Mouse (Mus musculus): ENCODE data around the gene Axl. TPM values are rescaled to one million over a fixed set of nuclear protein-coding genes. Genes with fewer than 3 reads are reported as not detected.
"Not testable (repeated sequence)": the region's sequence is repeated elsewhere in the genome, so short reads cannot be mapped to it uniquely, and the experiment has no call there.

Axl gene
- polyA plus RNA-seq, 1 experiment from 2014 or later, result 33.6 TPM

- Histone ChIP-seq H3K27me3 (peaks cover 31% of the 10 kb centered on the region), H3K36me3 (replicated peaks) (no peaks in the 10 kb centered on the region), H3K4me3 (replicated peaks) (no peak overlapping the region), H3K4me2 (no peak overlapping the region), H3K27ac (no peak overlapping the region), H3K4me1 (peaks cover 11% of the 10 kb centered on the region), H3K9ac (no peak overlapping the region), H3K9me3 (no peaks in the 10 kb centered on the region)
- 75% methylated on average over 2 of the region's 2 CpGs for WGBS
- no peak for ATAC-seq (ENCODE audit: low FRiP score)
Observed at GRCm38 (mm10) chr7:25811716-25812115, 23.2 kb upstream of the Axl start.

GRCm38 (mm10) chr7:25805631-25806343, 17.3 kb upstream of the Axl start:
- Histone ChIP-seq H3K9ac (peak overlapping the region; percentile 34; the same call in 1 of the 2 replicates), H3K4me3 (replicated peaks) (peak overlapping the region; percentile 16; the same call in 1 of the 2 replicates)

GRCm38 (mm10) chr7:25804792-25805191, 16.3 kb upstream of the Axl start:
- 84% methylated on average over 4 of the region's 4 CpGs for WGBS
- H3K27me3 ChIP-seq, result no peaks in the 10 kb centered on the region
- H3K9me3 ChIP-seq, result no peaks in the 10 kb centered on the region
- H3K4me3 ChIP-seq (replicated peaks), result no peak overlapping the region
- H3K4me1 ChIP-seq, result peaks cover 9% of the 10 kb centered on the region; the same call in 1 of the 2 replicates
- ATAC-seq (ENCODE audit: low FRiP score), result no peak
- no peak overlapping the region for H3K9ac ChIP-seq
- no peak overlapping the region for H3K4me2 ChIP-seq
- no peaks in the 10 kb centered on the region for H3K36me3 ChIP-seq (replicated peaks)
- no peak overlapping the region for H3K27ac ChIP-seq

More at GRCm38 (mm10) chr7:25805631-25806343, 17.3 kb upstream of the Axl start:
- H3K27me3 ChIP-seq, result no peaks in the 10 kb centered on the region
- H3K4me1 ChIP-seq, result peaks cover 9% of the 10 kb centered on the region; the same call in 1 of the 2 replicates
- ATAC-seq (ENCODE audit: low FRiP score), result peak; percentile 71
- peak overlapping the region; percentile 48 for H3K4me2 ChIP-seq
- 23% methylated on average over 21 of the region's 21 CpGs for WGBS
- H3K27ac ChIP-seq, result no peak overlapping the region
- no peaks in the 10 kb centered on the region for H3K9me3 ChIP-seq
- no peaks in the 10 kb centered on the region for H3K36me3 ChIP-seq (replicated peaks)

- H3K27me3 ChIP-seq, result no peaks in the 10 kb centered on the region
- no peak overlapping the region for H3K9ac ChIP-seq
- H3K36me3 ChIP-seq (replicated peaks), result no peaks in the 10 kb centered on the region
- H3K4me1 ChIP-seq, result peaks cover 9% of the 10 kb centered on the region; the same call in 1 of the 2 replicates
- H3K9me3 ChIP-seq, result peaks cover 2% of the 10 kb centered on the region; the same call in 1 of the 2 replicates
- H3K27ac ChIP-seq, result no peak overlapping the region
- no peak for ATAC-seq (ENCODE audit: low FRiP score)
- H3K4me2 ChIP-seq, result no peak overlapping the region
- H3K4me3 ChIP-seq (replicated peaks), result no peak overlapping the region
- WGBS, result 84% methylated on average over 13 of the region's 13 CpGs
Observed at GRCm38 (mm10) chr7:25803460-25803859, 15.0 kb upstream of the Axl start.

GRCm38 (mm10) chr7:25802241-25803125, 14.0 kb upstream of the Axl start:
- no peak for ATAC-seq (ENCODE audit: low FRiP score)
- Histone ChIP-seq H3K4me2 (peak overlapping the region; percentile 4; the same call in 1 of the 2 replicates), H3K27ac (no peak overlapping the region), H3K27me3 (no peaks in the 10 kb centered on the region), H3K36me3 (replicated peaks) (no peaks in the 10 kb centered on the region), H3K9ac (no peak overlapping the region), H3K9me3 (peaks cover 4% of the 10 kb centered on the region; the same call in 1 of the 2 replicates), H3K4me3 (replicated peaks) (no peak overlapping the region), H3K4me1 (peaks cover 9% of the 10 kb centered on the region; the same call in 1 of the 2 replicates)
- 36% methylated on average over 24 of the region's 24 CpGs for WGBS

GRCm38 (mm10) chr7:25801031-25801430, 12.5 kb upstream of the Axl start:
- Histone ChIP-seq H3K36me3 (replicated peaks) (no peaks in the 10 kb centered on the region), H3K9ac (no peak overlapping the region), H3K4me2 (no peak overlapping the region), H3K27me3 (no peaks in the 10 kb centered on the region), H3K9me3 (peaks cover 4% of the 10 kb centered on the region; the same call in 1 of the 2 replicates), H3K27ac (no peak overlapping the region), H3K4me1 (peaks cover 9% of the 10 kb centered on the region; the same call in 1 of the 2 replicates), H3K4me3 (replicated peaks) (no peak overlapping the region)
- 92% methylated on average over 6 of the region's 6 CpGs for WGBS
- ATAC-seq (ENCODE audit: low FRiP score), result no peak

- no peak overlapping the region for H3K27ac ChIP-seq
- peaks cover 4% of the 10 kb centered on the region; the same call in 1 of the 2 replicates for H3K9me3 ChIP-seq
- no peak overlapping the region for H3K4me3 ChIP-seq (replicated peaks)
- 90% methylated on average over 1 of the region's 1 CpGs for WGBS
- no peak for ATAC-seq (ENCODE audit: low FRiP score)
- H3K4me2 ChIP-seq, result no peak overlapping the region
- no peaks in the 10 kb centered on the region for H3K36me3 ChIP-seq (replicated peaks)
- peaks cover 6% of the 10 kb centered on the region; the same call in 1 of the 2 replicates for H3K4me1 ChIP-seq
- no peak overlapping the region for H3K9ac ChIP-seq
- H3K27me3 ChIP-seq, result no peaks in the 10 kb centered on the region
Observed at GRCm38 (mm10) chr7:25799369-25799768, 10.9 kb upstream of the Axl start.

GRCm38 (mm10) chr7:25798540-25798939, 10.0 kb upstream of the Axl start:
- no peak overlapping the region for H3K4me2 ChIP-seq
- ATAC-seq (ENCODE audit: low FRiP score), result no peak
- WGBS, result 82% methylated on average over 2 of the region's 2 CpGs

GRCm38 (mm10) chr7:25794775-25795174, 6.3 kb upstream of the Axl start:
- Histone ChIP-seq H3K27me3 (no peaks in the 10 kb centered on the region), H3K27ac (no peak overlapping the region), H3K4me2 (no peak overlapping the region), H3K36me3 (replicated peaks) (no peaks in the 10 kb centered on the region), H3K4me1 (no peaks in the 10 kb centered on the region), H3K9me3 (peaks cover 4% of the 10 kb centered on the region; the same call in 1 of the 2 replicates), H3K9ac (no peak overlapping the region), H3K4me3 (replicated peaks) (no peak overlapping the region)
- ATAC-seq (ENCODE audit: low FRiP score), result no peak
- WGBS, result 94% methylated on average over 8 of the region's 8 CpGs

More at GRCm38 (mm10) chr7:25798540-25798939, 10.0 kb upstream of the Axl start:
- Histone ChIP-seq H3K9ac (no peak overlapping the region), H3K4me1 (peaks cover 6% of the 10 kb centered on the region; the same call in 1 of the 2 replicates), H3K4me3 (replicated peaks) (no peak overlapping the region), H3K27ac (no peak overlapping the region), H3K27me3 (no peaks in the 10 kb centered on the region), H3K9me3 (peaks cover 4% of the 10 kb centered on the region; the same call in 1 of the 2 replicates), H3K36me3 (replicated peaks) (no peaks in the 10 kb centered on the region)

- H3K4me3 ChIP-seq (replicated peaks), result no peak overlapping the region
- H3K9me3 ChIP-seq, result peaks cover 4% of the 10 kb centered on the region; the same call in 1 of the 2 replicates
- no peak for ATAC-seq (ENCODE audit: low FRiP score)
- 52% methylated on average over 3 of the region's 3 CpGs for WGBS
- peaks cover 9% of the 10 kb centered on the region; the same call in 1 of the 2 replicates for H3K4me1 ChIP-seq
- H3K9ac ChIP-seq, result no peak overlapping the region
- no peak overlapping the region for H3K27ac ChIP-seq
- H3K36me3 ChIP-seq (replicated peaks), result no peaks in the 10 kb centered on the region
- H3K4me2 ChIP-seq, result no peak overlapping the region
- H3K27me3 ChIP-seq, result no peaks in the 10 kb centered on the region
Observed at GRCm38 (mm10) chr7:25793679-25794078, 5.2 kb upstream of the Axl start.

- ATAC-seq (ENCODE audit: low FRiP score); H3K27me3 ChIP-seq; H3K9me3 ChIP-seq; H3K36me3 ChIP-seq (replicated peaks); H3K4me3 ChIP-seq (replicated peaks); H3K9ac ChIP-seq; H3K27ac ChIP-seq; H3K4me2 ChIP-seq: not testable (repeated sequence)
- 83% methylated on average over 9 of the region's 9 CpGs for WGBS
- H3K4me1 ChIP-seq, result peaks cover 15% of the 10 kb centered on the region
Observed at GRCm38 (mm10) chr7:25792966-25793365, 4.5 kb upstream of the Axl start.

- Histone ChIP-seq H3K4me3 (replicated peaks) (no peak overlapping the region), H3K4me1 (peaks cover 25% of the 10 kb centered on the region), H3K27ac (no peak overlapping the region), H3K9me3 (no peaks in the 10 kb centered on the region), H3K4me2 (no peak overlapping the region), H3K36me3 (replicated peaks) (no peaks in the 10 kb centered on the region), H3K27me3 (no peaks in the 10 kb centered on the region), H3K9ac (no peak overlapping the region)
- 80% methylated on average over 8 of the region's 8 CpGs for WGBS
- ATAC-seq (ENCODE audit: low FRiP score), result no peak
Observed at GRCm38 (mm10) chr7:25790615-25791014, 2.1 kb upstream of the Axl start.

Data from forebrain, embryonic 12.5 days (tissue).